Mouse (Mus musculus) erythroblast, embryonic 14.5 days (primary cell): ENCODE results near the gene Sclt1.

ENCODE experiments used
- GATA1 ChIP-seq: IDR thresholded peaks from 2 replicates; pipeline ENCODE4 v1.6.1; 2012; ENCODE audit warnings: low read length, inconsistent platforms, mixed read lengths
- TAL1 ChIP-seq: IDR thresholded peaks from 3 replicates; pipeline ENCODE4 v1.6.1; 2012; ENCODE audit warnings: low read length, inconsistent platforms, mixed read lengths

DNA sequence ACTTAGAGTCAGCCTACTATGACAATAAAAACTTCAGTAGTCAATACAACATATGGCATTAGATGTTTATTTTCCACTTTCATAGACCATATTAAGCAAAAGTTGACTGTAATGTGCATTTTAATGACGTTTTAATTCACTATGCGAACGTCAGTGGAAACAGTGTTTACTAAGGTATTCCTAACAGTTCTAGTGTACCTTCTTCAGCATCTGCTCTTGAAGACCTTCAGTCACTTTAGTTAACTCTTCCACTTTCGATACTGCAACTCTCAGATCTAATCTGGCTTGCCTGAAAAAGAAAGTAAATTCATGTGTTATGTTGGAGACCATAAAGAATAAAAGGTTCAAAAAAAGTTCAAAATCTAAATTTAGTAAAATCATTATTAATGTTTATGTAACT lies 60.2 kb downstream of the Sclt1 start:
- TF ChIP-seq TAL1 (no peak), GATA1 (no peak)
